Mouse (Mus musculus) gastrocnemius, postnatal 4 days (tissue): ENCODE measurements around the gene Tyro3. TPM values are rescaled to one million over a fixed set of nuclear protein-coding genes. Genes with fewer than 3 reads are reported as not detected.

Source experiments
- DNase-seq, 2 experiments: peaks; one replicate each; pipeline ENCODE4 v3.0.0; 2021 to 2022; ENCODE audit warnings: low spot score in 2 of 2, mixed read lengths in 2 of 2
- total RNA-seq, 2 experiments: library from RNA; stranded (reverse); gene quantifications; 2 replicates each; pipeline ENCODE4 v1.2.3; 2021

Gene Tyro3
- total RNA-seq, 2 experiments from 2014 or later: 8.8 to 9.7 TPM

DNA sequence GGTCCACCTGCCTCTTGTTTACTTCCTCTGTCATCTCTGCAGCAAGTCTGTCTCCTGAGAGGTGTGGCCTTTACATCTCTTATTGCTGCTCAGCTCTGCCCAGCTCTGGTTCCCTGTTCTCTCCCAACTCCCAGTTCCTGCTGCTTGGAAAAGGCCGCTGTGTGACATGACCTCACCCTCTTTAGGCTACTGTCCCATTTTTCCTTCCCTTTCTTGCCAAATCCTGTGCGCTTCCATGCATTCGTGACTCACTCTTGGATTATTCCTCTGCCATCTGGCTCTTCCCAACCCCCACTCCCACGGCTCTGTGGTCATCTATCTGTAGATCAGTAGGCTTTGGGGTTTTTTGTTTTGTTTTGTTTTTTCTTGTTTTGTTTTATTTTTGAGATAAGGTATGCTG, 49.4 kb downstream of the Tyro3 start:
- DNase-seq: peak in 1 of 2 experiments; percentile 43

DNA sequence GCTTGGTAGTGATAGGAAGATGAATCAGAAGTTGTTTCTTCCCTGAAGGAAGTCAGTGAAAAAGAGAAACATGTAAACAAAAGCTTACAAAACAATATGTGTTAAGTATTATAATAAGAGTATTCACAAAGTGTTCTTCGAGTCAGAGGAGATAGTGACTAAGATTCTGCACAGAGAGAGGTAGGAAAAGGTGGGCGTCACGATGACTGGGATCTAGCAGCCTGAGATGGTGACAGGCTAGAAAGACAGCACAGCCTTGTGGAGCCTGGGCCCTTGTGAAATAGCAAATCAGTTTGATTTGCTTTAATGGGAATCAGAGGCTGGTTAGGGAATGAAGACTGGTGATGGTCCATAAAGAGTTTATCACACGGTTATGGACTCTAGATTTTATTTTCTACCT, 56.3 kb downstream of the Tyro3 start:
- DNase-seq: no peak

DNA sequence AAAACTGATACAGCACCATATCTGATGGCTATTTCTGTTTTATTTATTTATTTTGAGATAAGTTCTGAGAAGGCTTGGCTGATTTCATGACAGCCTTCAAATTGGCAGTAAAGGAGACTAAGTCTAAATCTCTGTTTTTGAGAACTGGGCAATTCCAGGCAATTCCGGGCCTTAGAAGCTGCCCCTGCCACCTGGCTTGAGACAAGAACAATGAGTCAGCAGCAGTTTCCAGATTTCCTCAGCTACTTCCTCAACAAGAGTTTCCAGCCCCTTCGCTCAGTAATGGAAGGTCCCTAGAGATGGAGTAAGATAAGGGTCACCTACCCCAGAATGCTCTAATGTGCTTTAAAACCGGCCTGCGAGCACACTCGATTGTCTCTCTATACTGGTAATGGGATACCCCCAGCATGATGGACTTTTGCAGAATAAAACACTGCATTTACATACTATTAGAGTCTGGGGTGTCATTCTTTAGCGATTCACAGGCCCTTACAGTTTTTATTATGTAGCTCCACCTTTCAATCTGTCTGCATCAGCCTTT, 57.8 kb downstream of the Tyro3 start:
- DNase-seq: no peak

DNA sequence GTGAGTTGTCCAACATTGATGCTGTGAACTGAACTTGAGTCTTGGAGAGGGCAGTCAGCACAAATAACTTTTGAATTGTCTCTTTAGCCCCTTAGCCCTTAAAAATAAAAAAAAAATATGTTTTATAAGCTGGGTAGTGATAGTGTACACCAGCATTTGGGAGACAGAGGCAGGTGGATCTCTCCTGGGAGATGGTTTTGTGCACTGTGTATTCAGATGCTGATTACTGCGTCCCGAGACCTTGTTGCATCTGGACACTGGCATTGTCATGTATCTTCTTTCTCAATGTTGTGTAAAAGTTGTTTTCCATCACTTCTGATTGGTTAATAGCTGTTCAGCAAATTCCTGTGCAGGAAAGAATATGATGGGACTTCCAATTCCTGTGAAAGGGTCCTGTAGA, 59.8 kb downstream of the Tyro3 start:
- DNase-seq: no peak

DNA sequence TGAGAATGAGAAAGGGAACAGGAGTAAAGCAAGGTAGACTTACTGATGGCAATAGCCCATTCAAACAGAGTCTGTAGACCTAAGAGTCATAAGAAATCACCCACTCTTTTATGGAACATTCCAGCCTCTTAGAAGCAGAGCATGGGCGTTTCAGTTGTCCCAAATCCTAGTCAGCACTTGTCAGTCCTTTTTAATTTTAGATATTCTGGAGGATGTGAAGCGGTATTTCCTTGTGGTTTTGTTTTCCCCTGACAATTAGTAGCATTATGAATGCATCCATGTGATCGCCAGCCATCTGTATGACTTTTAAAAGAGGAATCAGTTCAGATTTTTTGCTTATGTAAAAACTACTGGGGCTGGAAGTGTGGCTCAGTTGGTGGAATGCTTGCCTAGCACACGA, 67.0 kb downstream of the Tyro3 start:
- DNase-seq: no peak

Other genes with a start within 250 kb of the Tyro3 start
- gene Nusap1, start 179.4 kb upstream of the Tyro3 start, total RNA-seq: 10 to 100 TPM; 14.8 to 17.1 TPM
- gene Oip5, start 179.3 kb upstream of the Tyro3 start, total RNA-seq: 1 to 10 TPM; 5.0 to 5.7 TPM
- gene Ndufaf1, start 134.9 kb upstream of the Tyro3 start, total RNA-seq: 10 to 100 TPM; 31.2 to 32.4 TPM
- gene Rtf1, start 122.7 kb upstream of the Tyro3 start, total RNA-seq: 10 to 100 TPM; 32.3 to 38.3 TPM
- gene Itpka, start 55.4 kb upstream of the Tyro3 start, total RNA-seq: under 1 TPM; 0.29 to 0.34 TPM
- not detected for gene Ltk, start 37.3 kb upstream of the Tyro3 start, total RNA-seq
- 10 to 100 TPM; 18.3 to 19.9 TPM for gene Rpap1, start 10.2 kb upstream of the Tyro3 start, total RNA-seq
- 10 to 100 TPM; 69.0 to 70.8 TPM for gene Mga, start 99.5 kb downstream of the Tyro3 start, total RNA-seq
- gene Mapkbp1, start 175.0 kb downstream of the Tyro3 start, total RNA-seq: 10 to 100 TPM; 14.1 to 15.6 TPM
- gene Jmjd7, start 229.8 kb downstream of the Tyro3 start, total RNA-seq: 1 to 10 TPM; 7.9 to 9.2 TPM
- gene Gm28042, start 229.8 kb downstream of the Tyro3 start, total RNA-seq: 1 to 10 TPM; 1.0 to 1.2 TPM
- gene Pla2g4b, start 235.7 kb downstream of the Tyro3 start, total RNA-seq: 1 to 10 TPM; 1.8 to 2.9 TPM